ENCODE assay signal across 13 mouse cellular contexts in the genomic region with DNA sequence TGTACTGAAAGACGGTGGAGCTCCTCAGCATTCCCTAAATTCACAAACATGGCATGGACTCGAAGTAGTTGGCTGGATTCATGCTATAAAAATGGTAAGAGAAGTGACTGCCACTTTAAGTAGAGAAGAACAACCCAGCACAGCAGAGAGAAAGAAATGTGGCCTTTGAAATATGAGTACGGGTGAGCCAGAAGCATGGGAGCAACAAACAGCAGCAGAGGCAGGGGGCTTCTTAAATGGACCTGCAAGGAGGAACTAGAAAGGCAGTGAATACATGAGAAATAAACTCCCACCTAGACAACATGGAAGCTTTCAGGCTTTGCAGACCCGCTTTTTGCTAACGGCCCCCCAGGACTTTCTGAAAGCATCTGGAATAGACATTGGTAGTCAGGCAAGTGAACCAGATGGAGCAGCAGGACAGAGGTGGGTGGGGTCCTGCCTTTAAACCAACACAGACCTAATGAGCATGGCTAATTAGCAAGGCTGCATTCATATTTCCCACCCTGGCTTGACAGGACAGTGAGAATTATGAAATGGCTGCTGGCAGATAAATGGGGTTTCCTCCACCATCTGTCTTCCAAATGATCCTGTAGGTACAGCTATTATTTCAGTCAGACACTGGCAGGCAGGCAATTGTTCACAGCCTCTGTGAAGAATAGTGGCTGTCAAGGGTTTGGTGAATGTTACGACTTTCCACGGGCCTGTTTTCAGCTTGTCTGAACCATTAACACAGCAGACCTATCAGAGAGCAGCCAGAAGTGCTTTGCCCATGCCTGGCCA.
DNase-seq lines count a peak whose midpoint lies in the region; ATAC-seq lines count a peak whose summit lies in the region.
"Had no signal": no experiment of that assay in that cellular context is flagged by ENCODE, and none has a peak within 500 bp of the region (broad histone marks: within the 10 kb centered on the region; RNA-seq: fewer than 3 reads in every experiment).

No protein-coding gene starts in this region.

- H3K4me3 ChIP-seq in hindbrain, embryonic 14.5 days (replicated peaks; ENCODE audit: low read length): no peak overlapping the region
- H3K4me3 ChIP-seq in midbrain, embryonic 14.5 days (replicated peaks; ENCODE audit: low read depth, low read length): no peak overlapping the region
- H3K4me3 ChIP-seq: liver, embryonic 13.5 days had no signal

- H3K9me3 ChIP-seq in hindbrain, embryonic 14.5 days (ENCODE audit: control insufficient read depth, low read length): no peaks in the 10 kb centered on the region
- H3K9me3 ChIP-seq in midbrain, embryonic 14.5 days (ENCODE audit: control insufficient read depth, low read length): no peaks in the 10 kb centered on the region
- H3K9me3 ChIP-seq: liver, embryonic 13.5 days had no signal

- peaks cover 19% of the 10 kb centered on the region for H3K4me1 ChIP-seq in hindbrain, embryonic 14.5 days (replicated peaks; ENCODE audit: control insufficient read depth, insufficient read depth, low read length)
- peaks cover 11% of the 10 kb centered on the region; the same call in 1 of the 2 replicates for H3K4me1 ChIP-seq in midbrain, embryonic 14.5 days (ENCODE audit: control insufficient read depth, insufficient read depth, low read length)
- H3K4me1 ChIP-seq: liver, embryonic 13.5 days had no signal

- H3K27ac ChIP-seq in hindbrain, embryonic 14.5 days: peak overlapping the region; percentile 72
- peak overlapping the region; percentile 52; the same call in 1 of the 2 replicates for H3K27ac ChIP-seq in midbrain, embryonic 14.5 days (replicated peaks; ENCODE audit: low read depth, low read length)
- H3K27ac ChIP-seq: liver, embryonic 13.5 days had no signal

- 22% methylated on average over 7 of the region's 7 CpGs for WGBS in hindbrain, embryonic 14.5 days
- WGBS in midbrain, embryonic 14.5 days: 33% methylated on average over 7 of the region's 7 CpGs

- H3K36me3 ChIP-seq in hindbrain, embryonic 14.5 days (replicated peaks; ENCODE audit: control insufficient read depth, insufficient read depth): no peaks in the 10 kb centered on the region
- no peaks in the 10 kb centered on the region for H3K36me3 ChIP-seq in midbrain, embryonic 14.5 days (ENCODE audit: control insufficient read depth, insufficient read depth, low read length)
- H3K36me3 ChIP-seq: liver, embryonic 13.5 days had no signal

- DNase-seq in cerebellum, postnatal 10 days: peak; percentile 60 to 65
- no peak for DNase-seq in cerebellum, adult 8-10 months
- DNase-seq in embryo, embryonic 11.5 days (ENCODE audit: low read depth, low spot score): peak; percentile 20
- peak; percentile 70 for DNase-seq in hindbrain, embryonic 14.5 days (ENCODE audit: low spot score)
- DNase-seq in midbrain, embryonic 14.5 days: peak; percentile 45
- no peak for DNase-seq in lung, postnatal 36 days
- no peak for DNase-seq in urinary bladder, postnatal 25 days (ENCODE audit: low spot score)
- DNase-seq: adrenal gland, adult 2 months; cerebellum, postnatal 36 days; heart, adult 18-20 months; kidney, adult 11 months; liver, embryonic 13.5 days had no signal

- peak; percentile 90 for ATAC-seq in hindbrain, embryonic 14.5 days (ENCODE audit: low FRiP score)
- peak; percentile 81; the same call in 1 of the 2 replicates for ATAC-seq in midbrain, embryonic 14.5 days (ENCODE audit: low FRiP score, low TSS enrichment)
- no peak for ATAC-seq in monocyte, adult 5-6 weeks (replicated peaks; ENCODE audit: insufficient number of reproducible peaks, low FRiP score, low TSS enrichment, poor library complexity, severe bottlenecking)

- no peaks in the 10 kb centered on the region for H3K27me3 ChIP-seq in hindbrain, embryonic 14.5 days (ENCODE audit: control insufficient read depth, insufficient read depth, low read length)
- H3K27me3 ChIP-seq in midbrain, embryonic 14.5 days (ENCODE audit: control insufficient read depth, insufficient read depth, low read length): no peaks in the 10 kb centered on the region
- H3K27me3 ChIP-seq: liver, embryonic 13.5 days had no signal

- peak overlapping the region; percentile 17 for H3K4me2 ChIP-seq in hindbrain, embryonic 14.5 days (replicated peaks)
- peak overlapping the region; percentile 6; the same call in 1 of the 2 replicates for H3K4me2 ChIP-seq in midbrain, embryonic 14.5 days (ENCODE audit: low read length)
- H3K4me2 ChIP-seq: liver, embryonic 13.5 days had no signal

- H3K9ac ChIP-seq in hindbrain, embryonic 14.5 days: no peak overlapping the region
- no peak overlapping the region; the same call in 1 of the 2 replicates for H3K9ac ChIP-seq in midbrain, embryonic 14.5 days (replicated peaks; ENCODE audit: low read length)
- H3K9ac ChIP-seq: liver, embryonic 13.5 days had no signal

Comparison
In these comparisons a context has a peak if more than half of its experiments do, and no peak if none do; other contexts are left out.
1. DNase-seq: peak in cerebellum, postnatal 10 days (2 of 2), embryo, embryonic 11.5 days (single experiment), hindbrain, embryonic 14.5 days (single experiment) and midbrain, embryonic 14.5 days (single experiment); none in cerebellum, adult 8-10 months (single experiment), lung, postnatal 36 days (single experiment) and urinary bladder, postnatal 25 days (single experiment).